ENCODE assay signal across 8 mouse cellular contexts in the genomic region with DNA sequence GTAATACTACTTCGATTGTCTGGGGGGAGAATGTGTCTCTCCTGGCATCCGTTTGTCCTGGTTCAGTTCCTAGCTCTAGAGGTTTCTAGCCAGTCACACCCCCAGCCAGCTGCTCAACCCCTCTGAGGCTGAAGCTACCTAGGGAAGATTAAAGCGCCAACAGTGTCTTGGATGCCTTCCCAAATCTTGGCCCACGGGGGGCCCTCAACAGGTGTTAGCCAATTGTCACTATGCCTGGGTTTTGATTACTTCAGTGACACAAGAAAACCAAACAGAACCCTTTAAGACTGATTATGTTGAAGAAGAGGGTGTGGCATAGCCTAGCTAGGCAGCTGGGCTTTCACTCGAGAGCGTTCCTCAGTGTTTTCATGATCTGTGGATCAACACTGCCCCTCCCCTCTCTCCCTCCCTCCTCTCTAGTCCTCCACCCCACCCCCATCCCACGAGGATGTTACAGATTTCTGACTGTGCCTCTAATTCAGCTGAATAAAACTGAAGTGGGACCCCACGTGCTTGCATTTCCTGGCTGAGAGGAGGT. TPM values are rescaled to one million over a fixed set of nuclear protein-coding genes. Genes with fewer than 3 reads are reported as not detected.
DNase-seq lines count a peak whose midpoint lies in the region; ATAC-seq and TF ChIP-seq lines count a peak whose summit lies in the region.

No protein-coding gene starts in this region.

- no peaks in the 10 kb centered on the region for H3K9me3 ChIP-seq in forebrain, embryonic 12.5 days
- no peaks in the 10 kb centered on the region for H3K9me3 ChIP-seq in lung, embryonic 16.5 days (ENCODE audit: control insufficient read depth, low read length)

- peak overlapping the region; percentile 61 for H3K9ac ChIP-seq in forebrain, embryonic 12.5 days
- peak overlapping the region; percentile 71 for H3K9ac ChIP-seq in lung, embryonic 16.5 days (ENCODE audit: low read length)

- H3K4me2 ChIP-seq in forebrain, embryonic 12.5 days, result peak overlapping the region; percentile 77
- peak overlapping the region; percentile 72 for H3K4me2 ChIP-seq in lung, embryonic 16.5 days (ENCODE audit: low read depth, low read length)

- DNase-seq in embryo, embryonic 11 days, result peak; percentile 48
- no peak for DNase-seq in embryo, embryonic 9.5 days (ENCODE audit: extremely low spot score)
- DNase-seq in left cerebral cortex, postnatal 25 days (ENCODE audit: low spot score in 2 of 2), result no peak

- intact Hi-C loops in left cerebral cortex, postnatal 25 days (cut with DNase I), result loop anchor here (5.0 kb wide), 1 partner anchor 76 kb away; a partner anchor contains a TSS

- H3K4me3 ChIP-seq in forebrain, embryonic 12.5 days (replicated peaks), result peak overlapping the region; percentile 44
- peak overlapping the region; percentile 52 for H3K4me3 ChIP-seq in lung, embryonic 16.5 days (ENCODE audit: low read length)
- H3K4me3 ChIP-seq in olfactory bulb, adult 2 months (ENCODE audit: insufficient read depth, low read depth, low read length), result peak overlapping the region; percentile 49

- 4% methylated on average over 8 of the region's 8 CpGs for WGBS in forebrain, embryonic 12.5 days
- WGBS in lung, embryonic 16.5 days, result 3% methylated on average over 8 of the region's 8 CpGs
- 21% methylated on average over 8 of the region's 8 CpGs for WGBS in olfactory bulb, adult 2 months

- TF ChIP-seq POLR2A in olfactory bulb, adult 2 months (IDR thresholded peaks at IDR 0.05; ENCODE audit: insufficient read depth, low read depth, low read length), result no peak

- H3K4me1 ChIP-seq in forebrain, embryonic 12.5 days, result peaks cover 33% of the 10 kb centered on the region
- peaks cover 16% of the 10 kb centered on the region for H3K4me1 ChIP-seq in lung, embryonic 16.5 days (replicated peaks; ENCODE audit: control insufficient read depth, insufficient read depth, low read length)
- peaks cover 21% of the 10 kb centered on the region for H3K4me1 ChIP-seq in olfactory bulb, adult 2 months (ENCODE audit: control insufficient read depth, insufficient read depth, low read length)

- H3K27me3 ChIP-seq in forebrain, embryonic 12.5 days, result peaks cover 55% of the 10 kb centered on the region
- no peaks in the 10 kb centered on the region for H3K27me3 ChIP-seq in lung, embryonic 16.5 days (ENCODE audit: control insufficient read depth, insufficient read depth, low read depth, low read length)

- no peak for TF ChIP-seq CTCF in olfactory bulb, adult 2 months (IDR thresholded peaks at IDR 0.05; ENCODE audit: insufficient read depth, low read depth, low read length)

- no peaks in the 10 kb centered on the region for H3K36me3 ChIP-seq in forebrain, embryonic 12.5 days (replicated peaks)
- H3K36me3 ChIP-seq in lung, embryonic 16.5 days (ENCODE audit: control insufficient read depth, insufficient read depth, low read length), result no peaks in the 10 kb centered on the region

- H3K27ac ChIP-seq in forebrain, embryonic 12.5 days, result peak overlapping the region; percentile 74; the same call in 1 of the 2 replicates
- H3K27ac ChIP-seq in lung, embryonic 16.5 days (ENCODE audit: low read length), result peak overlapping the region; percentile 89
- peak overlapping the region; percentile 62 for H3K27ac ChIP-seq in olfactory bulb, adult 2 months (ENCODE audit: insufficient read depth, low read depth, low read length)

- peak; percentile 18 for ATAC-seq in activated CD4-positive, CD25-positive, alpha-beta regulatory T cell, adult 4 months
- peak; percentile 55 for ATAC-seq in forebrain, embryonic 12.5 days (ENCODE audit: low FRiP score)
- peak; percentile 27 for ATAC-seq in inflammation-experienced regulatory T-cells, adult 6 months
- peak; percentile 74 for ATAC-seq in lung, embryonic 16.5 days (ENCODE audit: low read depth)

RNA-seq across cellular contexts. Expression of a gene that starts 40.1 kb away (rescaled TPM):
- polyA plus RNA-seq in activated CD4-positive, CD25-positive, alpha-beta regulatory T cell, adult 4 months (2017; shearing (Covaris generic)), result 100 to 1,000 TPM; 116 to 130 TPM
- polyA plus RNA-seq in forebrain, embryonic 12.5 days (2016; fragmentation: Nextera tagmentation; extraction: Ambion mirVana), result 231 and 238 TPM in 2 replicates
- polyA plus RNA-seq in inflammation-experienced regulatory T-cells, adult 6 months (2017; shearing (Covaris generic)), result 100 to 1,000 TPM in 2 of 3 experiments, 10 to 100 TPM in 1; 98.2 to 121 (median 115) TPM
- 189 and 195 TPM in 2 replicates for polyA plus RNA-seq in lung, embryonic 16.5 days (2015; fragmentation: Nextera tagmentation; extraction: Ambion mirVana)
- polyA plus RNA-seq in olfactory bulb, adult 2 months (2012; ENCODE audit: insufficient read depth, insufficient read length, low replicate concordance, missing spikeins), result not detected in 2 replicates
- total RNA-seq in left cerebral cortex, postnatal 25 days (2021), result 10 to 100 TPM; 58.2 to 58.6 TPM

Comparison
In these comparisons a context has a peak if more than half of its experiments do, and no peak if none do; other contexts are left out.
1. ATAC-seq: peak in every context shown above with its lines; median percentile 74 in lung, embryonic 16.5 days; 55 in forebrain, embryonic 12.5 days; 27 in inflammation-experienced regulatory T-cells, adult 6 months; 18 in activated CD4-positive, CD25-positive, alpha-beta regulatory T cell, adult 4 months.